Mouse (Mus musculus) megakaryocyte, embryonic 14.5 days (primary cell): ENCODE measurements around the gene Tulp2. TPM values are rescaled to one million over a fixed set of nuclear protein-coding genes. Genes with fewer than 3 reads are reported as not detected.
"Not testable (repeated sequence)": the region's sequence is repeated elsewhere in the genome, so short reads cannot be mapped to it uniquely, and the experiment has no call there.

Experiments
- H3K27me3 ChIP-seq: replicated peaks from 2 replicates; pipeline ENCODE3; 2012; ENCODE audit warnings: inconsistent platforms
- H3K36me3 ChIP-seq: replicated peaks from 2 replicates; pipeline ENCODE3; 2012; ENCODE audit warnings: low read length, inconsistent platforms, mixed read lengths
- H3K4me1 ChIP-seq: 2 replicates; pipeline ENCODE4 v1.6.1; 2012; ENCODE audit warnings: inconsistent platforms
- H3K4me3 ChIP-seq: replicated peaks from 2 replicates; pipeline ENCODE3; 2012; ENCODE audit warnings: moderate library complexity, mild to moderate bottlenecking, inconsistent platforms
- H3K9me3 ChIP-seq: 2 replicates; pipeline ENCODE4 v1.6.1; 2012; ENCODE audit warnings: inconsistent platforms
- FLI1 ChIP-seq: IDR thresholded peaks from 2 replicates; pipeline ENCODE4 v1.6.1; 2012; ENCODE audit warnings: low read length, inconsistent platforms, mixed read lengths
- GATA1 ChIP-seq: IDR thresholded peaks from 3 replicates; pipeline ENCODE4 v1.6.1; 2012; ENCODE audit warnings: mixed read lengths, low read length, inconsistent platforms, borderline replicate concordance
- polyA plus RNA-seq: library from polyadenylated mRNA; stranded (reverse); fragments of >175 nt; gene quantifications from 2 replicates; pipeline ENCODE4 v1.2.3, GENCODE M21; 2012; ENCODE audit warnings: low replicate concordance; ENCODE audit not compliant: insufficient read depth

The Tulp2 gene
- polyA plus RNA-seq, 1 experiment: not detected

DNA sequence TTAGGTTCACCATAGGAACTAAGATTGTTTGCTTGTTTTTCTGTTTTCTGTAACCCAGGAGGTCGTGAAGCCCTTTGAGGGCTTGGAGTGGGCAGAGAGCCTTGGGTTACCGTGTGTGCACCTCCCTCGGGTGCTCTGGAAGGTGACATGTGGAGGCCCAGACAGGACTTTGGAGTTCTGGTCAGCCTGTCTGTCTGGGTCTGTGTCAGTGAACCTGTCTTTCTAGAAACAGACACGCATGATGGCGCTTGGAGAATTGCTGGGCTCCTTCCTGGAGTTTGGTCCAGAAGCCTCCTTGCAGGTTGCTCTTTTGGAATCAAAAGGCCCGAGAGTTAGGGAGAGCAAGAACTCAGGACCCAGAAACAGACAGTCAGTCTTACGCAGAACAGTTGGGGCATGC, 21.3 kb upstream of the Tulp2 start:
- Histone ChIP-seq H3K4me3 (peak overlapping the region; percentile 91), H3K4me1 (peaks cover 69% of the 10 kb centered on the region), H3K9me3 (no peaks in the 10 kb centered on the region), H3K27me3 (no peaks in the 10 kb centered on the region), H3K36me3 (peaks cover 85% of the 10 kb centered on the region)
- TF ChIP-seq FLI1 (no peak), GATA1 (no peak)

DNA sequence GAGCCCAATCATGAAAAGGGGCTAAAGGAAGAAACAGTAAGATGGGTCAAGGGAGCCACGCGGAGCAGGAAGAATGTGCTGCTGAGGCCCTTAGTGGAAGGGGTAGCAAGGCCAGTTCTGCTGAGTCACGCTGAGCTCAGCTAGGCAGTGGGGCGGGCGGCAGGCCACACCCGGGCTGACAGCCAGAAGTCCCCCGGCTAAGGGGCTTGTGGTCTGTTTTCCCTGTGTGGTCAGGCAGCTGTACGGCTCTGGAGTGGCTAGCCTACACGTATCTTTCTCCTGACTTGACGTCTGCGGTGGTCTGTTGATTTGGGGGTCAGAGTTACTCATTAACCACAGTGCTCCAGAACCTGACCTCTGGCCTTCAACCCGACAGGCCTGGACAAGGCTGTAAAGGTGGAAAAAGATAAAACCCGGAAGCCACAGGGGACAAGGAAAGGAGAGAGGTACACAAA, 20.8 kb upstream of the Tulp2 start:
- peaks cover 85% of the 10 kb centered on the region for H3K36me3 ChIP-seq
- peak overlapping the region; percentile 91 for H3K4me3 ChIP-seq
- H3K9me3 ChIP-seq: no peaks in the 10 kb centered on the region
- no peaks in the 10 kb centered on the region for H3K27me3 ChIP-seq
- peaks cover 73% of the 10 kb centered on the region for H3K4me1 ChIP-seq
- TF ChIP-seq GATA1 (0 out of 3 replicates have a peak, but pooled peaks have one; percentile 12), FLI1 (no peak)

DNA sequence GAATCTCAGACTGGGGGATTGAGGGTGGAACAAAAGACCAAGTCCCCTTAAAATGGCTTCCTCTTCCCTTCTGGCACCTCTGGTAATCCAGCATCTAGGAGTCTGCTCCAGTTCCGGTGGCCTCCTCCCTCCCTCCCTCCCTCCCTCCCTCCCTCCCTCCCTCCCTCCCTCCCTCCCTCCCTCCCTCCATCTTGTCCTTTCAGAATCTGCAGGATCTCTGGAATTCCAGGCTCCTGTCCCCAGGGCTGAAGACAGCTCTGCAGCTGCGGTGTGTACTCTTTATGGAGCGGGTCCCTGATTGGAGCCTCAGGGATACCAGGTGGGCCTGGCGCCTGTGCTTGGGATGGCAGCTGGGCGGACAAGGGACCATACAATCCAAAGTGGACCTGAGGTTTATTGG, 20.4 kb upstream of the Tulp2 start:
- peaks cover 74% of the 10 kb centered on the region for H3K4me1 ChIP-seq

DNA sequence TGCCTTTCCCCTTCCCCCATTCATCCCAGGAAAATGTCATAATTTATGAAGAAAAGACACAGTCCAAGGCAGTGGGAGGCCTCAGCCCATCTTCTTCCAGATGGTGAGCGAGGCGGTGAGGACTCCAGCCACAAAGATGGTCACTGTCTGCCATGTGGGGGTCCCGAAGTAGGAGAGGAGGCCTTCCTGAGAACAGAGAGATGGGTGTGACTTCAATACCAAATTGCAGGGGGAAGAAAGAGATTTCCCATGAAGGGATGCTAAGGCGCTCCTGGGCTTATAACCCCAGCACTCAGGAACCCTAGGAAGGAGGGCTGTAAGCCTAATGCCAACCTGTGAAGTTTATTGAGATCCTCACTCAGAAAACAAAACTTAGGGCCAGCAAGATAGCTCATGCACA, 19.9 kb upstream of the Tulp2 start:
- H3K4me3 ChIP-seq: peak overlapping the region; percentile 78
- TF ChIP-seq GATA1 (no peak), FLI1 (no peak)
- H3K9me3 ChIP-seq: no peaks in the 10 kb centered on the region
- peaks cover 73% of the 10 kb centered on the region for H3K4me1 ChIP-seq
- H3K36me3 ChIP-seq: peaks cover 81% of the 10 kb centered on the region
- no peaks in the 10 kb centered on the region for H3K27me3 ChIP-seq

More for the DNA sequence above, 20.4 kb upstream of the Tulp2 start:
- H3K36me3 ChIP-seq: peaks cover 85% of the 10 kb centered on the region
- H3K27me3 ChIP-seq: no peaks in the 10 kb centered on the region
- H3K4me3 ChIP-seq: peak overlapping the region; percentile 91
- no peaks in the 10 kb centered on the region for H3K9me3 ChIP-seq
- TF ChIP-seq GATA1: no peak

DNA sequence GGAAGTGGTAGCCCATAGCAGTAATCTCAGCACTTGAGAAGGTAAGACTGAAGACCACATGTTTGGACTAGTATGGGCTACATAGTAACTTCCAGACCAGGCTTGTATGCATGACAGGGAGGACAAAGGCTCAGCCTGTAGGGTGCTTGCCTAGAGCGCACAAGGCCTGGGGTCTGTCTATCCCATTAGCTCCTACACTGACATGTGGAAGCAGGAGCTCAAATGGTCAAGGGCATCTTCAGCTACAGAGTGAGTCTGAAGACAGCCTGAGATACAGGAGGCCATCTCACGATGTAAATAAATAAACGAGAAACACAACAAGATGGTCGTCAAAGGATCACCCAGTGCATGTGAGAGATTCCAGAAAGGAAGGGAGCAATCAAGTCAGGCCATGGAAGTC, 19.4 kb upstream of the Tulp2 start:
- Histone ChIP-seq H3K27me3 (no peaks in the 10 kb centered on the region), H3K4me3 (peak overlapping the region; percentile 67), H3K36me3 (peaks cover 75% of the 10 kb centered on the region), H3K4me1 (peaks cover 73% of the 10 kb centered on the region), H3K9me3 (no peaks in the 10 kb centered on the region)
- TF ChIP-seq FLI1 (no peak), GATA1 (no peak)

DNA sequence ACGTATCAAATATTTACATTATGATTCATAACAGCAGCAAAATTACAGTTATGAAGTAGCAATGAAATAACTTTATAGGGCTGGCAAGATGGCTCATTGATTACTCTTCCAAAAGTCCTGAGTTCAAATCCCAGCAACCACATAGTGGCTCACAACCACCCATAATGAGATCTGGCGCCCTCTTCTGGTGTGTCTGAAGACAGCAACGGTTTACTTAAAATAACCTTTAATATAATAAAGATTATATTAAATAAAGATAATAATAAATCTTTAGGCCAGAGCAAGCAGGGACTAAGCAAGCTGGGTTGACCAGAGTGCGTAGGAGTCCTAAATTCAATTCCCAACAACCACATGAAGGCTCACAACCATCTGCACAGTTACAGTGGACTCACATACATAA, 18.8 kb upstream of the Tulp2 start:
- Histone ChIP-seq H3K36me3 (peaks cover 70% of the 10 kb centered on the region), H3K4me1 (peaks cover 74% of the 10 kb centered on the region)
- H3K9me3 ChIP-seq, H3K27me3 ChIP-seq, H3K4me3 ChIP-seq: not testable (repeated sequence)

DNA sequence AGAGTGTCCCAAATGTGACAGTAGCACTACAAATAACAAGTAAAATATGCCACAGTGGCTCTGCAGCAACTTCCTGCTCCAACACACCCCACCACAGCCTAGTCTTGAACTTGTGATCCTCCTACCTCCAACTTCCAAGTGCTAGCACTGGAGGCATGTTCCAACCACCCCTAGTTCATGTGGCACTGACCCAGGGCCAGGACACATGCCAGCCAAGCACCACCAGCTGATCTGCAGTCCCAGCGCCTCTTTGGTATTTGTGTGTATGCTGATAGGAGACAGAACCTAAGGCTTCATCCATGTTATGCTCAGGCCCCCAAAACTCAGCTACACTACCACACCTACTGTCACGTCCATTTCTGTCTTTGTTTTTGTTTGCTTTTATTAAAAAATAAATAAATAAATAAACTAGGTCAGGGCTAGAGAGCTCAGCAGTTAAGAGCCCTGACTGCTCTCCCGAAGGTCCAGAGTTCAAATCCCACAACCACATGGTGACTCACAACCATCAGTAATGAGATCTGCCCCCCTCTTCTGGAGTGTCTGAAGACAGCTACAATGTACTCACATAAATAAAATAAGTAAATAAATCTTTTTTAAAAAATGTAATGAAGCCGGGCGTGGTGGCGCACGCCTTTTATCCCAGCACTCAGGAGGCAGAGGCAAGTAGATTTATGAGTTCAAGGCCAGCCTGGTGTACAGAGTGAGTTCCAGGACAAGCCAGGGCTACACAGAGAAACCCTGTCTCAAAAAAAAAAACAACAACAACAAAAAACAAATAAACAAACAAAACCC, 17.5 kb upstream of the Tulp2 start:
- H3K9me3 ChIP-seq: no peaks in the 10 kb centered on the region; the same call in 1 of the 2 replicates
- peaks cover 78% of the 10 kb centered on the region for H3K4me1 ChIP-seq
- H3K27me3 ChIP-seq: no peaks in the 10 kb centered on the region
- TF ChIP-seq GATA1 (no peak), FLI1 (no peak)
- peaks cover 58% of the 10 kb centered on the region for H3K36me3 ChIP-seq
- peak overlapping the region; percentile 84 for H3K4me3 ChIP-seq

DNA sequence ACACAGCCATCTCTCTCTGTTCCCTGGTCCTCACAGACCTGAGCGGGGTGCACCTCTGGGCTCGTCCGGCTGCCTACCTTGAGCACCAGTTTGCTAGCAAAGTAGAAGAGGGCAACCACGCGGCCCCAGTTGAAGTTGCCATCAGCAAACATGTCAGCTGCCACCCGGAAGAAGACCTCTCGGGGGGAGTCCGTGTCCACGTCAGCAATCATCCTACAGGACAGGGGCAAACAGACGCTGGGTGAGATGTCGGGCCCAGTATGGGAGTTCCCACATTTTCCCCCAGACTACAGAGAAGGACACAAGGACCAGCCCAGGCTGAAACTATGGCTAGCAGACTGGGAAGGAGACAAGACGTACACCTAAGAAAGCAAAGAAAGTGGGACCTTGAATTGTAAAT, 16.6 kb upstream of the Tulp2 start:
- H3K27me3 ChIP-seq: no peaks in the 10 kb centered on the region

DNA sequence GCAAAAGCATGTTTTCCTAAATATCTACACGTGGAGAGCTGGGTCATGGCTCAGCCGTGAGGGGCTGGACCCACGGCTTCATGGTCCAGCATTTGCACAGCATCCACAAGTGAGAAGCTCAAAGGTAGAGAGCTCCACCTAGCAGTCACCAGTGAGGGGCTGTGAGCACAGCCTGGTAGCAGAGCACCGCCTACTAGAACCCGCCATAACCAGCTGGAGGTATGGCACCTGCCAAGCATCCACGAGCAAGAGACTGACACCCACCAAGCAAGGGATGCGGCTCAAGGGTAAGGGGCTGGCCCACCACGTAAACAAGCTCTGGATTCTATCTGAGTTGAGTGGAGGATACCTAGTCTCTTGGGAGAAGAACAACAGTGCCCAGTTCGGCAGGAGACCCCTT, 16.1 kb upstream of the Tulp2 start:
- Histone ChIP-seq H3K27me3 (no peaks in the 10 kb centered on the region), H3K4me1 (peaks cover 73% of the 10 kb centered on the region), H3K36me3 (peaks cover 52% of the 10 kb centered on the region), H3K4me3 (peak overlapping the region; percentile 96), H3K9me3 (no peaks in the 10 kb centered on the region; the same call in 1 of the 2 replicates)
- TF ChIP-seq GATA1 (no peak), FLI1 (no peak)

More for the DNA sequence above, 16.6 kb upstream of the Tulp2 start:
- no peak for TF ChIP-seq GATA1
- TF ChIP-seq FLI1: no peak
- Histone ChIP-seq H3K4me3 (peak overlapping the region; percentile 96), H3K4me1 (peaks cover 77% of the 10 kb centered on the region), H3K36me3 (peaks cover 56% of the 10 kb centered on the region), H3K9me3 (no peaks in the 10 kb centered on the region; the same call in 1 of the 2 replicates)

DNA sequence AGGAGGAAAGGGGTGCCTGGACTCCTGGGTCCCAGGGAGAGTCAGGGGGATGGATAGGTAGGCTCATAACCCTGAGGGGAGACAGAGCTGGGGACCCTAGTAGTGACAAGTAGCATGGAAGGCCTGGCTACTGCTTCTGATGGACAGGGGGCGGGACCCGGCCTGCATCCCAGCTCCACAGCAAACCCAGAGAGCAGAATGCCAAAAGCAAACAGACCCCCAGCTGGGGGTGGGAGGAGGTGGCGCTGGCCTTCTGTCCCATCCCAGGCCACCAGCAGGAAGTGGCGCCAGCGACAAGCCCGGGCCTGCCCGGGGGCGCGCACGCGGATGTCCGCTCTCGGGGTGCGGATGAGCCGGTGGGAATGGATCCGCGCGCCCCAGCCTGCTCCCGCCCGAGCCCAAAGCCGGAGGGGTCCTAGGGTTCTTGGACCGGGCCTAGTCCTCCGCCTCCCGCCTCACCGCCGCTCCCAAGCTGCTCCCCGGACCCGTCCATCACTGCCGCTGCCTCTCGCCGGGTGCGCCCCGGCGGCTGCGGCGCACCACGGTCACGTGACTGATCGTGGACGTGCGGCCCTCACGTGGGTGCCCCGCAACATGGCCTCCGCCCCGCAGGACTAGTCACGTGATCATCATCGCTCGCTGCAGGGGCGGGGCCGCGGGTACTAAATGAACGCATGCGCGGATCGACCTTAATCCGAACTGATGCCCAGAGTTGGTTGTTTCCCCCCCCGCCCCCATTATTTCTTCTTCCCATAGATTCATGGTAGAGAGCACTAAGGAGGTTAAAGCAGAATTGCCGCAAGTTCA, 15.2 kb upstream of the Tulp2 start, which contains the start of gene Bax:
Bax (minus strand) TSS at position 616 of the 807 bp plus-strand sequence.
- Histone ChIP-seq H3K9me3 (no peaks in the 10 kb centered on the region; the same call in 1 of the 2 replicates), H3K27me3 (no peaks in the 10 kb centered on the region), H3K4me3 (peak within 1 kb of the TSS; percentile 96), H3K4me1 (peaks cover 73% of the 10 kb centered on the region), H3K36me3 (peaks cover 46% of the 10 kb centered on the region)
- TF ChIP-seq GATA1 (no peak), FLI1 (no peak)
